Mouse (Mus musculus): ENCODE measurements around the gene Pou2f2.

GRCm38 (mm10) chr7:25151916-25152556 is 27.5 kb downstream of the Pou2f2 start:
- TF ChIP-seq CTCF (IDR thresholded peaks at IDR 0.05) (no peak), POLR2A (IDR thresholded peaks at IDR 0.05; ENCODE audit: insufficient read depth, low read depth, low read length) (no peak), EP300 (IDR thresholded peaks at IDR 0.05; ENCODE audit: insufficient read depth, low read depth, low read length) (no peak)

All from heart, adult 2 months (tissue).